Mouse (Mus musculus): ENCODE measurements around the gene Man2b2. TPM values are rescaled to one million over a fixed set of nuclear protein-coding genes. Genes with fewer than 3 reads are reported as not detected.

Man2b2 gene
- 22.6 and 26.2 TPM in 2 replicates for total RNA-seq (2014; rRNA removed)
- 15.6 and 15.8 TPM in 2 replicates for polyA plus RNA-seq (2015; fragmentation: Nextera tagmentation; extraction: Ambion mirVana)

DNA sequence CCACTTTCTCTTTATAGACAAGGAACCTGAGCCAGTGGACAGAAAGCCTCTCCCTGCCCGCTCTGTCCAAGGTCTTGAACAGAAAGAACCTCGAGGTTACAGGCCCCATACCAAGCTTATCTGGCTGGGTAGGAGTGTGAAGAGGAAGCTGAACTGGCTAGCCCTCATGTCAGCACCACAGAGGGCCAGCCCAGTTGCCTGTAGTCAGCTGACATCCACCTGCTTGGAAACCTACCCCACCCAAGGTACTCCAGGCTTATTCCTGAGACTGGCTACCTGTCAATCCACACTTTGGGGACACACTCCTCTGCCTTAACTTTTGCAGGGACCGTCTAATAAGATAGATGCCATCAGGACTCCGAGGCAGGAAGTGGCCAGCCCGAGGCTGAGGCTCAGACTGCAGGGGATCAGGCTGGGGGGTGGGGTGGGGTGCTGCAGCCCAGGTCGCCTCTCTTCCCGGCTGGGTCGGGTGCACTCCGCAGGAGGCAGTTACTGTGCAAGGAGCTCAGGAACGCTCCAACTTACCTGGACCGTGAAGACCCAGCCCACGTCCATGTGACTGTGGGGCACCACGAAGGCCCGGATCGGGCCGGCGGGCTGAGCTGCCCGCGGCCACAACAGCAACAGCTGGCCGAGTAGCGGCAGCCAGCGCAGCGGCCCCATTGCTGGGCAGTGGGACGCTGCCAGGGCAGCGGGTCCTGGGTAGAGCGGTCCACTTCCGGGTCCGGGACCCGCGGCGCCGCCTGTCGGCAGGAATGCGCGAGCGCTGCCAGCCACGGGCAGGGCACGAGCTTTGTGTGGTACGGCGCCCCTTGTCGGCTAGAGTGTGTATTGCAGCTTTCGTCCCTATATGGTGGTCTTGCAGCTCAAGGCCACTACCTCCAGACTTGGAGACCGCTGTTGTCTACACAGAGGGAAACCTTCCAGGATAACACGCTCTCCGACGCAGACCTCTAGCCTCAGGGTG is at the start of gene Man2b2:
Gene Man2b2 (minus strand): TSS at position 741 of the 967 bp plus-strand sequence.
- DNase-seq (ENCODE audit: low spot score) = peak; percentile 90
- peak within 1 kb of the TSS; percentile 60 for H3K9ac ChIP-seq (replicated peaks; ENCODE audit: low read length, poor library complexity, severe bottlenecking)
- H3K4me3 ChIP-seq (ENCODE audit: low read depth, low read length) = peak within 1 kb of the TSS; percentile 45
- 5% methylated on average over 42 of the region's 46 CpGs for WGBS
- H3K4me1 ChIP-seq (ENCODE audit: insufficient read depth, low read length) = peaks cover 3% of the 10 kb centered on the region; the same call in 1 of the 2 replicates
- peak; percentile 98 for TF ChIP-seq CTCF (IDR thresholded peaks at IDR 0.05)
- ATAC-seq (ENCODE audit: low FRiP score) = peak; percentile 91
- H3K27me3 ChIP-seq (ENCODE audit: insufficient read depth, low read length) = 0 out of 2 replicates have a peak, but pooled peaks cover 3% of the 10 kb centered on the region
- no peaks in the 10 kb centered on the region for H3K9me3 ChIP-seq (ENCODE audit: low read length)
- H3K27ac ChIP-seq (ENCODE audit: low read depth, low read length) = no peak within 1 kb of the TSS
- H3K36me3 ChIP-seq (ENCODE audit: insufficient read depth, low read length) = peaks cover 5% of the 10 kb centered on the region; the same call in 1 of the 2 replicates
- H3K4me2 ChIP-seq (ENCODE audit: low read depth, low read length, poor library complexity, severe bottlenecking) = peak within 1 kb of the TSS; percentile 79

DNA sequence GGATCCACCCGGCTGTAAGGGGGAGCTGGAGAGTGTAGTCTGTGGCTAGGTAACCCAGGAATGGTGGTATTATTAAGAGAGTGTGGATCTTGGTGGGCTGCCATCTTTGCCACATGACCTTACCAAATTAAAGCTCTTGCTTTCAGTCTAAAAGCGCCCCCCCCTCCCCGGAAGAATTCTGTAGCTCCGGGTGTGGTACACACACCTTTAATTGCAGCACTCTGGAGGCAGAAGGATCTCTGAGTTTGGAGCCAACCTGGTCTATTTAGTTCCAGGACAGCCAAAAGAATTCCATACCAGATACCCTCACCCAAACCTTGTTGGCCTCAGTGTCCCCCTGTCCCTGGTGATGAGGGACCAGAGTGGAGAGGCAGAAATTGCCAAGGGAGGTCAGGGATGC is 48.3 kb upstream of the Man2b2 start:
- WGBS = 75% methylated on average over 4 of the region's 4 CpGs
- no peak overlapping the region for H3K4me3 ChIP-seq (ENCODE audit: low read depth, low read length)
- H3K36me3 ChIP-seq (ENCODE audit: insufficient read depth, low read length) = no peaks in the 10 kb centered on the region
- no peak overlapping the region for H3K27ac ChIP-seq (ENCODE audit: low read depth, low read length)
- no peak overlapping the region for H3K4me2 ChIP-seq (ENCODE audit: low read depth, low read length, poor library complexity, severe bottlenecking)
- H3K9ac ChIP-seq (replicated peaks; ENCODE audit: low read length, poor library complexity, severe bottlenecking) = no peak overlapping the region
- TF ChIP-seq CTCF (IDR thresholded peaks at IDR 0.05) = no peak
- no peaks in the 10 kb centered on the region for H3K9me3 ChIP-seq (ENCODE audit: low read length)
- H3K4me1 ChIP-seq (ENCODE audit: insufficient read depth, low read length) = no peaks in the 10 kb centered on the region
- ATAC-seq (ENCODE audit: low FRiP score) (no peak), DNase-seq (ENCODE audit: low spot score) (no peak)
- H3K27me3 ChIP-seq (ENCODE audit: insufficient read depth, low read length) = no peaks in the 10 kb centered on the region

- Histone ChIP-seq H3K9ac (replicated peaks; ENCODE audit: low read length, poor library complexity, severe bottlenecking) (no peak overlapping the region), H3K4me1 (ENCODE audit: insufficient read depth, low read length) (no peaks in the 10 kb centered on the region), H3K9me3 (ENCODE audit: low read length) (no peaks in the 10 kb centered on the region), H3K36me3 (ENCODE audit: insufficient read depth, low read length) (no peaks in the 10 kb centered on the region), H3K27me3 (ENCODE audit: insufficient read depth, low read length) (no peaks in the 10 kb centered on the region), H3K4me3 (ENCODE audit: low read depth, low read length) (no peak overlapping the region), H3K4me2 (ENCODE audit: low read depth, low read length, poor library complexity, severe bottlenecking) (no peak overlapping the region), H3K27ac (ENCODE audit: low read depth, low read length) (no peak overlapping the region)
- 87% methylated on average over 2 of the region's 2 CpGs for WGBS
- DNase-seq (ENCODE audit: low spot score) (no peak), ATAC-seq (ENCODE audit: low FRiP score) (no peak)
- TF ChIP-seq CTCF (IDR thresholded peaks at IDR 0.05) = no peak
These were observed 47.2 kb upstream of the Man2b2 start for GRCm38 (mm10) chr5:36877641-36878040.

GRCm38 (mm10) chr5:36876777-36877396 is 46.4 kb upstream of the Man2b2 start:
- no peak overlapping the region for H3K27ac ChIP-seq (ENCODE audit: low read depth, low read length)
- no peaks in the 10 kb centered on the region for H3K27me3 ChIP-seq (ENCODE audit: insufficient read depth, low read length)
- H3K9me3 ChIP-seq (ENCODE audit: low read length) = no peaks in the 10 kb centered on the region
- DNase-seq (ENCODE audit: low spot score) (peak; percentile 66), ATAC-seq (ENCODE audit: low FRiP score) (peak; percentile 20; the same call in 1 of the 2 replicates)
- H3K9ac ChIP-seq (replicated peaks; ENCODE audit: low read length, poor library complexity, severe bottlenecking) = no peak overlapping the region
- H3K4me1 ChIP-seq (ENCODE audit: insufficient read depth, low read length) = no peaks in the 10 kb centered on the region
- no peak for TF ChIP-seq CTCF (IDR thresholded peaks at IDR 0.05)
- 35% methylated on average over 7 of the region's 7 CpGs for WGBS
- H3K36me3 ChIP-seq (ENCODE audit: insufficient read depth, low read length) = no peaks in the 10 kb centered on the region
- no peak overlapping the region for H3K4me3 ChIP-seq (ENCODE audit: low read depth, low read length)
- no peak overlapping the region for H3K4me2 ChIP-seq (ENCODE audit: low read depth, low read length, poor library complexity, severe bottlenecking)

- H3K27ac ChIP-seq (ENCODE audit: low read depth, low read length) = no peak overlapping the region
- H3K4me2 ChIP-seq (ENCODE audit: low read depth, low read length, poor library complexity, severe bottlenecking) = no peak overlapping the region
- no peak overlapping the region for H3K4me3 ChIP-seq (ENCODE audit: low read depth, low read length)
- ATAC-seq (ENCODE audit: low FRiP score) = no peak
- H3K9me3 ChIP-seq (ENCODE audit: low read length) = no peaks in the 10 kb centered on the region
- WGBS = 84% methylated on average over 4 of the region's 4 CpGs
- peaks cover under 1% of the 10 kb centered on the region; the same call in 1 of the 2 replicates for H3K4me1 ChIP-seq (ENCODE audit: insufficient read depth, low read length)
- TF ChIP-seq CTCF (IDR thresholded peaks at IDR 0.05) = no peak
- no peak for DNase-seq (ENCODE audit: low spot score)
- H3K9ac ChIP-seq (replicated peaks; ENCODE audit: low read length, poor library complexity, severe bottlenecking) = no peak overlapping the region
- H3K36me3 ChIP-seq (ENCODE audit: insufficient read depth, low read length) = no peaks in the 10 kb centered on the region; the same call in 1 of the 2 replicates
- H3K27me3 ChIP-seq (ENCODE audit: insufficient read depth, low read length) = no peaks in the 10 kb centered on the region
These were observed 45.5 kb upstream of the Man2b2 start for GRCm38 (mm10) chr5:36875956-36876355.
